Mouse (Mus musculus) ES-Bruce4 (cell line): ENCODE measurements around the gene Rpl13. TPM values are rescaled to one million over a fixed set of nuclear protein-coding genes. Genes with fewer than 3 reads are reported as not detected.

Source experiments
- H3K27ac ChIP-seq: 2 replicates; pipeline ENCODE4 v1.5.1; 2012; ENCODE audit warnings: low read length, inconsistent platforms; ENCODE audit not compliant: insufficient read depth
- H3K27me3 ChIP-seq: 2 replicates; pipeline ENCODE4 v1.6.1; 2012; ENCODE audit warnings: mild to moderate bottlenecking, low read length, inconsistent platforms; ENCODE audit not compliant: control insufficient read depth, poor library complexity, insufficient read depth, severe bottlenecking
- H3K36me3 ChIP-seq: 2 replicates; pipeline ENCODE4 v1.6.1; 2012; ENCODE audit warnings: inconsistent platforms, mild to moderate bottlenecking, low read length, moderate library complexity; ENCODE audit not compliant: control insufficient read depth, poor library complexity, insufficient read depth, severe bottlenecking
- H3K4me1 ChIP-seq: one replicate; pipeline ENCODE4 v1.8.1; 2011; ENCODE audit warnings: low read length; ENCODE audit not compliant: control insufficient read depth, insufficient read depth
- H3K4me3 ChIP-seq: 2 replicates; pipeline ENCODE4 v1.5.1; 2011; ENCODE audit warnings: low read depth, mild to moderate bottlenecking, low read length
- H3K9ac ChIP-seq: 2 replicates; pipeline ENCODE4 v1.6.1; 2012; ENCODE audit warnings: low read depth, mild to moderate bottlenecking, inconsistent platforms; ENCODE audit not compliant: poor library complexity, severe bottlenecking
- H3K9me3 ChIP-seq: replicated peaks from 2 replicates; pipeline ENCODE4 v1.6.1; 2012; ENCODE audit warnings: mild to moderate bottlenecking, low read length, inconsistent platforms; ENCODE audit not compliant: control insufficient read depth, poor library complexity, insufficient read depth, severe bottlenecking
- CTCF ChIP-seq: IDR thresholded peaks from one replicate; pipeline ENCODE4 v1.8.1; 2011; ENCODE audit warnings: low read depth, low read length
- EP300 ChIP-seq: IDR thresholded peaks from 2 replicates; pipeline ENCODE4 v1.6.1; 2011; ENCODE audit warnings: low read depth, low read length; ENCODE audit not compliant: insufficient read depth
- POLR2A ChIP-seq: IDR thresholded peaks from one replicate; pipeline ENCODE4 v1.8.1; 2011; ENCODE audit warnings: low read length; ENCODE audit not compliant: insufficient read depth
- polyA plus RNA-seq: library from polyadenylated mRNA; stranded (reverse); fragments of >200 nt; gene quantifications from 2 replicates; pipeline ENCODE4 v1.2.4, GENCODE M21; 2011; ENCODE audit warnings: low read depth; ENCODE audit not compliant: missing spikeins, insufficient read depth, insufficient read length

Rpl13 gene
- polyA plus RNA-seq, 1 experiment, result 2,592 TPM

- no peaks in the 10 kb centered on the region for H3K9me3 ChIP-seq
- peak overlapping the region; percentile 97 for H3K9ac ChIP-seq
- peak overlapping the region; percentile 73 for H3K27ac ChIP-seq
- TF ChIP-seq POLR2A, result no peak
- TF ChIP-seq CTCF, result no peak
- no peak for TF ChIP-seq EP300
- no peaks in the 10 kb centered on the region for H3K27me3 ChIP-seq
- peak overlapping the region; percentile 84 for H3K4me3 ChIP-seq
- H3K36me3 ChIP-seq, result peaks cover 33% of the 10 kb centered on the region
- H3K4me1 ChIP-seq, result no peaks in the 10 kb centered on the region
Observed at GRCm38 (mm10) chr8:123104046-123104767, 2.1 kb downstream of the Rpl13 start.

- H3K4me3 ChIP-seq, result no peak overlapping the region
- TF ChIP-seq POLR2A (no peak), EP300 (no peak), CTCF (no peak)
- H3K27me3 ChIP-seq, result no peaks in the 10 kb centered on the region
- H3K27ac ChIP-seq, result peak overlapping the region; percentile 42
- H3K9ac ChIP-seq, result no peak overlapping the region
- no peaks in the 10 kb centered on the region for H3K4me1 ChIP-seq
- no peaks in the 10 kb centered on the region for H3K9me3 ChIP-seq
- H3K36me3 ChIP-seq, result peaks cover 33% of the 10 kb centered on the region
Observed at GRCm38 (mm10) chr8:123105553-123106326, 3.6 kb downstream of the Rpl13 start.

- TF ChIP-seq POLR2A (no peak), CTCF (no peak), EP300 (no peak)
- no peaks in the 10 kb centered on the region for H3K9me3 ChIP-seq
Observed at GRCm38 (mm10) chr8:123106531-123106930, 4.4 kb downstream of the Rpl13 start.

GRCm38 (mm10) chr8:123108010-123108409 is 5.9 kb downstream of the Rpl13 start:
- Histone ChIP-seq H3K36me3 (peaks cover 28% of the 10 kb centered on the region), H3K4me1 (no peaks in the 10 kb centered on the region), H3K4me3 (no peak overlapping the region), H3K9ac (no peak overlapping the region), H3K27me3 (no peaks in the 10 kb centered on the region), H3K9me3 (no peaks in the 10 kb centered on the region), H3K27ac (no peak overlapping the region)
- TF ChIP-seq CTCF (no peak), EP300 (no peak), POLR2A (no peak)

More at GRCm38 (mm10) chr8:123106531-123106930, 4.4 kb downstream of the Rpl13 start:
- Histone ChIP-seq H3K36me3 (peaks cover 33% of the 10 kb centered on the region), H3K4me1 (no peaks in the 10 kb centered on the region), H3K27ac (no peak overlapping the region), H3K9ac (no peak overlapping the region), H3K27me3 (no peaks in the 10 kb centered on the region), H3K4me3 (no peak overlapping the region)

- Histone ChIP-seq H3K9me3 (no peaks in the 10 kb centered on the region), H3K4me1 (no peaks in the 10 kb centered on the region), H3K27me3 (no peaks in the 10 kb centered on the region), H3K4me3 (no peak overlapping the region), H3K36me3 (peaks cover 18% of the 10 kb centered on the region), H3K27ac (no peak overlapping the region), H3K9ac (no peak overlapping the region)
- TF ChIP-seq POLR2A (no peak), EP300 (no peak), CTCF (no peak)
Observed at GRCm38 (mm10) chr8:123108953-123109352, 6.8 kb downstream of the Rpl13 start.

- Histone ChIP-seq H3K9me3 (no peaks in the 10 kb centered on the region), H3K36me3 (peaks cover 1% of the 10 kb centered on the region; the same call in 1 of the 2 replicates), H3K4me1 (no peaks in the 10 kb centered on the region), H3K9ac (no peak overlapping the region), H3K27me3 (no peaks in the 10 kb centered on the region), H3K27ac (no peak overlapping the region), H3K4me3 (no peak overlapping the region)
- TF ChIP-seq CTCF (peak; percentile 70), EP300 (no peak), POLR2A (no peak)
Observed at GRCm38 (mm10) chr8:123110649-123111048, 8.5 kb downstream of the Rpl13 start.
